Mouse (Mus musculus) E14TG2a.4 (cell line): Measurements from ENCODE around the gene Ckm.

Experiments used
- CTCF ChIP-seq: conservative IDR thresholded peaks from 2 replicates; pipeline ENCODE4 v1.5.1; 2014; ENCODE audit warnings: low read length
- NANOG ChIP-seq: IDR thresholded peaks from 2 replicates; pipeline ENCODE4 v1.6.1; 2014; ENCODE audit warnings: borderline replicate concordance, low read length, mixed read lengths
- POU5F1 ChIP-seq: IDR thresholded peaks from 2 replicates; pipeline ENCODE4 v1.6.1; 2014; ENCODE audit warnings: low read length, borderline replicate concordance

- no peak for TF ChIP-seq CTCF
- no peak for TF ChIP-seq POU5F1
- no peak for TF ChIP-seq NANOG
Measured at GRCm38 (mm10) chr7:19423083-19423482, 18.5 kb downstream of the Ckm start.
